Mouse (Mus musculus) testis, adult 2 months (tissue): ENCODE data around the gene Faim2.

Experiments used
- CTCF ChIP-seq: fragments of 200-500 bp; IDR thresholded peaks from 2 replicates; pipeline ENCODE4 v1.5.1; 2012; ENCODE audit warnings: low read depth, mild to moderate bottlenecking, inconsistent platforms, low read length, moderate library complexity; ENCODE audit not compliant: control insufficient read depth, insufficient read depth, insufficient replicate concordance
- POLR2A ChIP-seq: fragments of 200-500 bp; IDR thresholded peaks from 2 replicates; pipeline ENCODE4 v1.6.1; 2012; ENCODE audit warnings: low read depth, mild to moderate bottlenecking, inconsistent platforms, low read length, moderate library complexity; ENCODE audit not compliant: control insufficient read depth

DNA sequence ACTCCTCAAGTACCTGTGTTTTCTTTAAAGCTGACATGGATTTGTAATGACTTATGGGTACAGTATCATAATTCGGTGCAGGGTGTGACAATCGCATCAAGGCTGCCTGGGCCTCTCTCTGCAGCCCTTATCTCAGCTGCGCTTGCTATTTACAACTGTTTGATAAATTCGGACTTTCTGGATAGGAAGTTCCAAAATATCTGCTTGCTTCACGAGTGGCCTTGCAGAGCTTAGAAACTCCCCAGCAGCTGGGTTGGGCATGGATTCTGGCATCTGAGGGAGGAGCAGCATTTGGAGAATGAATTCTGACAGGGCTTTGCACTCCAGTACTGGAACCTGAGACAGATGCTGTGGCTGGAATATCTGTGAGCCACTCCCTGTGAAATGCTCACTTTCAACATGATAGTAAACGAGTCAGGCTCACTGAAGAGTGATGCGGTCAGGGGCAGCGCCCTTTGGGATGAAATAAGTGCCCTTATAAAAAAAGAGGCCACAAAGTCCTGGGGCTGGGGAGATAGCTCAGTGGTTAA, 78.1 kb downstream of the Faim2 start:
- TF ChIP-seq CTCF (no peak), POLR2A (no peak)
